Mouse (Mus musculus) regulatory T cell (primary cell): Measurements from ENCODE around the gene Gm8909.
"Not testable (repeated sequence)": the region's sequence is repeated elsewhere in the genome, so short reads cannot be mapped to it uniquely, and the experiment has no call there.

ENCODE experiments used
- in situ Hi-C: fragments of 300-600 bp; cut with MboI, MseI; formaldehyde crosslinking; loops from one replicate; pipeline ENCODE4 v1.15.1; 2025; ENCODE audit warnings: high pct_unique_total_duplicates

Gm8909 gene

DNA sequence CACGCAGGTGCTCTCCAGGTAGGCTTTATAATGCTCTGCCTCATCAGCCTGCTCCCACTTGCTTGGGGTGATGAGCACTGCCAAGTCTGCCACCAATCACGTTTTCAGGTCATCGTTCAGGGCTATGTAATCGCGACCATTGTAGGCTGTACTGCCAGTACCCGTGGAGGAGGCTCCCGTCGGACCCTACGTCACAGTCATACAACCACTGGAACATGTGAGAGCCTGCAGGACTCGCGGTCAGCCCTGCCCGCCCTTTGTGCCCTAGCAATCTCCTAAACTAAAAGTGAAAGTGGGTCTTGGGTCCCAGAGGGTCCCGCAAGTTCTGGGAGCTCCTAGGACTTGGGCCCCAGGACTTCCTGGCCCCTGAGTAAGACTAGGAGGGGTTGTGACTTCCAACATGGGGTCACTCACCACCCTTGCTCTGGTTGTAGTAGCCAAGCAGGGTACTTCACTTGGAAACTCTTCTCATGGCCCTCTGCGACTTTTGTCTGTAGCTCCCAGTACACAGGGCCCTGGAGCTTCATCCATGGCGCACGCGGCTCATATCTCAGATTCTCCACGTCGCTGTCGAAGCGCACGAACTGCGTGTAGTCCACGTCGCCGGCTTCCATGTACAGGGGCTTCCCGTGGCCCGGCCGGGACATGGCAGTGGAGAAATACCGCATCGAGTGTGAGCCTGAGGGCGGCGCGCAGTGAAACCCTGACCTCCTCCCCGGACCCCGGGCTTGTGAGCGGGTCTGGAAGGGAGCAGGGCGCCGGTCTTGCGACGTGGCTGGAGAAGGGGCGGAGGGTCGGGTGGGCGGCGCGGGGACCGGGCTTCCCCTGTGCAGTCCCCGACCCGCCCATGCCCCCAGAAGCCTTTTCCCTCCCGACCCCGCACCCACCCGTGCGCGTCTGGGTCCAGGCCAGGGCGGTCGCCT, 6.9 kb downstream of the Gm8909 start:
- in situ Hi-C loops: no loop called here

DNA sequence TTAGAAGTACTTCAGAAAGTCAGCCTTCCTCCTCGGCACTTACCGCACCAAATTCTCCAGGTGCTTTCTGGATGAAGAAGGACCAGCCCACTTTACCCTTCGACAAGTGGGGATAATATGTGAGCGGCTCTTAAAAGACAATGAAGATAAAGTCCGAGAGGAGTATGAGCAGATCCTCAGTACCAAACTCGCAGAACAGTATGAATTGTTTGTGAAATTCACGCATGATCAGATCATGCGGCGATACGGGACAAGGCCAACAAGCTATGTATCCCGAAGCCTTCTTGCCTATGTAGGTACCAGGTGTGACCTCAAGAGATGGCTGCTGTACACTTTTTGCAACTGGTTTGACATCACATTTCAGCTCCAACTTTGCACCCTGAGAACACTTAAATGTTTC, 10.1 kb downstream of the Gm8909 start:
- in situ Hi-C loops: not testable (repeated sequence)

DNA sequence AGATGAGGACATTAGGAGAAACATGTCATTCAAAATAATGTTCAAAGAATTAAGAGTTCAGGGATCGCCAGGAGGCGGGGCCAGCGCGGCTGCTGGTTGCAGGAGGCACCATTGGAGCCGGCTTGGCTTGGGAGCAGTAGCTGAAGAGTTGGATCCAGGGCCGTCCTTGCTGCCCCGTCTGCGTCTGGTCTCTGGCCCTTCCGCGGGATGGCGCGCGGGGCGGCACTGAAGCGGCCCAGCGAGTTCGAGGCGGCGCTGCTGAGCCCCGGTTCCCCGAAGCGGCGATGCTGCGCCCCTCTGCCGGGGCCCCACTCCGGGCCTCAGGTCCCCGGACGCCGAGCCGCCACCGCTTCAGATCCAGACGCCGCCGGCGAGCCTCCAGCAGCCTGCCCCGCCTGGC, 10.6 kb downstream of the Gm8909 start:
- in situ Hi-C loops: not testable (repeated sequence)

- in situ Hi-C loops: no loop called here
Measured at GRCm38 (mm10) chr17:36154271-36155149, 13.8 kb downstream of the Gm8909 start.

- in situ Hi-C loops: not testable (repeated sequence)
Measured at GRCm38 (mm10) chr17:36151200-36151599, 17.1 kb downstream of the Gm8909 start.

DNA sequence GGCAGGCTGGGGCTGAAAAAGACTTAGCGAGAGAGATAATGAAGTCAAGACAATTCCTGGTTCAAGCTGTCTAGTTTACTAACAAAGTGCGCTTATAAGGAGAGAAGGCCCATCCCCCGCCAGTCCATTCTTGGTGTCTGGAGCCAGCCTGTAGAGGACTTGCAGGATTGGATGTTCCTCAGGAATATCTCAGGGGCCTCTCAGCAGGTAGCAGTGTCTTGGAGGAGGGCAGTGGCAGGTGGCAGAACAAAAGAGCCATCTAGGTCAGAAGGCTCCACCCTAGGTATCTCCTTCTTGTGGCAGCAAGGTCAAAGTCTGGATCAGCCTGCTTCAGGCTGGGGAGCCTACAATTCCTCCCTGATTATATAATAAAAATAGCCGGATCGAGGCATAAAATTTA, 19.9 kb downstream of the Gm8909 start:
- in situ Hi-C loops: not testable (repeated sequence)

DNA sequence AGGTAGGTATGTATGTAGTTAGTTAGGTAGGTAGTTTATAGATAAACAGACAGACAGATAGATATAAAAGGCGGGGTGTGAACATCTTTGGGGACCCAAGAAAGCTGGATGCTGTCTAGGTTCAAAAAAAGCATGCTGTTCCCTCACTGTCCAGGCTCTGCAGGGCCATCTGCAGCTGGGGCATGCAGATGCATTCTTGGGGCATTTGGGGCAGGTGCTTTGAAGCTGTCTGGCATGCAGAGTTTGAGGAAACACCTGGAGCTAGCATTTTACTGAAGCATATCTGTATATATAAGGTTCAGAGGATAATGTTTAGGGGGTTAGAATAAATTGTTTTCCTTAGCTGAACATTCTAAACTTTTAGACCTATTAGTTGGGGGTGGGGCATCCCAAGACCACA, 21.4 kb downstream of the Gm8909 start:
- in situ Hi-C loops: not testable (repeated sequence)

GRCm38 (mm10) chr17:36145861-36146156, 22.5 kb downstream of the Gm8909 start:
- in situ Hi-C loops: not testable (repeated sequence)

GRCm38 (mm10) chr17:36145111-36145860, 23.1 kb downstream of the Gm8909 start:
- in situ Hi-C loops: no loop called here

DNA sequence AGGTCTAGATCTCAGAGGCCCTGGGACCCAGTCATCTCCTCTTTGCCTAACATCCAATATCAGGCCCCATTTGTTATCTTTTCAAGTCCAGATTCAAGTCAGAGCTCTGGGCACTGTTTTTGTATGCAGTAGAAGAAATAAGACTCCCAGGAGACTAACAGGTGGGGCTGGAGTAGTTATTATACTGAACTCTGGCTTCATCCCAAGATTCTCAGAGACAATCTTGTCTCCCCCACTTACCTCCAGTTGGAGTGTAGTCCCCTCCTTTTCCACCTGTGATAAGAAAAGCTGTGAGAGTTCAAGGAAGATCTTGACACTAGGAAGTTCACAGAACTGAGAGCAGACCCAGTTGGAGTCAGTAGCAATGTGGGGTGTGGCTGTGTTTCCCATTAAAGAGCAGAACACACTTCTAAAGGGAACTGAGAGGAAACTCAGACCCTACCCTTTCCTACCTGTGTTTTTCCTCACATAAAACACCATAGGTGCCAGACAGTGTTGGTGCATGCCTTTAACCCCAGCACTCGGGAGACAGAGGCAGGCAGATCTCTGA, 32.0 kb downstream of the Gm8909 start:
- in situ Hi-C loops: not testable (repeated sequence)

GRCm38 (mm10) chr17:36135421-36136231, 32.7 kb downstream of the Gm8909 start:
- in situ Hi-C loops: not testable (repeated sequence)

DNA sequence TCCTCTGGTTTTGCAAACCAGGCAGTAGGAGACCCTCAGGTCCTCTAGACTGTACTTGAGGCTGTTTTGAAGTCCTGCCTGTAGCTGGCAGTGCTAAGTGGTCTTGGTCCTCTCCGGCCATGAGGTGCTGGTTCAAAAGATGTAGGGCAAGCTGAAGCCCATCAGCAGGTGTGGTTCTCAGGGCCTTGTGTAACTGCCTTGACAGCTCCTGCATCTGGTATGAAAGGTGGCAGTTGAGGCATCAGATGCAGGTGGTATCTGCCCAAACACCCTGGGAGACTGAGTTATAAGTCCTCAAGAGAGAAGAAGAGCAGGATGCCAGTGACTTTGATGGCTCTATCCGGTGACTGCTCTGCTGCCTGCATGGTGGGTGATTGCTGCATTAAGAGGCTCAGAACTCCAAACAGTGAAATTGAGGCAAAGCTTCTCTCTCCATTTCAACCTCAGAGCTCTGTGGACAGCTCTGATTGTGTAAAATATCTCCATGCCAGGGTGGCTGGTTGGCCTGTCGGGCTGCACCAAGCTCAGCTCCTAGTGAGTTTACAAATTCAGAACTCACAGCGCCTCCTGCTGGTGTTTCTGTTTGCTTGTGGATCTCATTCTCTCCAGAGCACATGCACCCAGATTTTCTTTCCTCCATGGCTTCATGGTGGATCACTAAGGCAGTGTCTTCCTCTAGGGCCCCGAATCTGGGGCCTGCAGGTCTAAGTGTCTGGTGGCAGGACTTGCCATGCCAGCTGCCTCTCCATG, 36.6 kb downstream of the Gm8909 start:
- in situ Hi-C loops: no loop called here

GRCm38 (mm10) chr17:36128968-36129817, 39.1 kb downstream of the Gm8909 start, which contains the start of gene Gm7030:
TSS of gene Gm7030 (minus strand) at chr17:36129425.
- in situ Hi-C loops: not testable (repeated sequence)

- in situ Hi-C loops: not testable (repeated sequence)
Measured at GRCm38 (mm10) chr17:36128525-36128924, 39.8 kb downstream of the Gm8909 start.

DNA sequence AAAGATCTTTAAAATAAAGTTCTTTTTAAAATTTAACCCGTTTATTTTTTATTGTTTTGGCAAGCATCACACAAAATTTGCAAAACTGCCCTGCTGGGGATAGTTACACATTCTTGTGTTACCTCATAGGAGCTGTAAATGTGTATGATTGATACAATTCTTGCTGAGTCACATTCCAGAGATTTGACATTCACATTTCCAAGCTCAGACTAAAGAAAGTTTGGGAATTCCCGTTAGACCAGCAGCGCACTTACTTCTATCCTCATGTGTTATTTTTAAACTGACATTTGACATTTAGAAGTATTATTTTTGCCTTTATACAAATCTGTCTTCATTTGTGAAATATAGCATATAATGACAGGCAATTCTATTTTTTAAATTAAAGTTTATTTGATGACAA, 44.2 kb downstream of the Gm8909 start:
- in situ Hi-C loops: loop anchor here (5.0 kb wide), 1 partner anchor 287 kb away; the partner anchor contains the start of gene Tubb5

DNA sequence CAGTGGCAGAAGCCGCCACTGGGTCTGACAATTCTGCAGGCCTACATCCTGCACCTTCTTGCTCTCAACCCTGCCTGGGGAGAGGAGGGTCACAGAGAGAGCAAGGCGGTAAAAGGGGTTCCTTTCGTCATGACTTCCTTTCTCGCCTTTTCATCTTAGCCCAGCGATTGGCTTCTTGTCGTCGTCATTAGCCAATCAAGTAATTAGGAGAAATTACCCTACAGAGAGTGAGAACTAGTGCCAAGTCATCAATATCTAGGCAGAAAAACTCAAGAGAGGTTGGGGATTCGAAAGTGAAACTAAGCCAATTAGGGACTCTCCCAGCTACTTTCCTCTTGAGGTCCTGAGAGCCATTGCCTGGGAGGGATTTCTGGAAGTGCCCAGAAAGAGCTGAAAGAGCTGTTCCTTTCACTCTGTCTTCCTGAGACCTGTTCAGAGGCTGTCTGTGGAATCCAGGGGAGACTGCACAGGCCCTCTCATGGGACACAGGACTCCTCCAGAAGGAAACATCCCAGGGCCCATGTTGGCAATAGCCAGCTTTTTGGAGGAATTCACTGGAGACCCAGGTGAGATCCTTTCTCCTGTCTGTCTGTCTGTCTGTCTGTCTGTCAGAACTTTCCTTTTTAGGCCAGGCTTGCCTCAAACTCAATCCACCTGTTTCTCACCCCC, 46.9 kb downstream of the Gm8909 start, which contains the start of gene Gm19684:
Gene Gm19684, plus strand, starts transcription at position 327 of the 669 bp plus-strand sequence.
- in situ Hi-C loops: loop anchor here (5.0 kb wide), 1 partner anchor 284 kb away; the partner anchor contains the start of gene Tubb5

GRCm38 (mm10) chr17:36120839-36121238, 47.5 kb downstream of the Gm8909 start:
- in situ Hi-C loops: loop anchor here (5.0 kb wide), 1 partner anchor 284 kb away; the partner anchor contains the start of gene Tubb5

- in situ Hi-C loops: not testable (repeated sequence)
Measured at GRCm38 (mm10) chr17:36116545-36116944, 51.8 kb downstream of the Gm8909 start.
